Comparison of ENCODE assay signal across 13 mouse cellular contexts in the genomic region with DNA sequence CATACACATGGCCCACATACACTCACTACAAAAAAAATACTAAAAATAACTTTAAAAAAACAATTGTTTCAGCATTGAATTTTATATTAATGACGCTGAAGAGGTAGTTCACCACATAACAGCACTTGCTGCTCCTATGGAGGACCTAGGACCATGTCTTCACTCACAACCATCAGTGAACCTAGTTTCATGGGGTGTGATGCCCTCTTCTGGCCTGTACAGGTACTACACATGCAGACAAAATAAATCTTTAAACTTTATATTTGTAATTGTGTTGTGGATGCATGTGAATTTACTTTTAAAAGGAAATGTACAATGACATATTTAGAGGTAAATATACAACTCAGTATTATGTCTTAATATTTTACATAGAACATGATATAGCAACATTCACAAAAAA. TPM values are rescaled to one million over a fixed set of nuclear protein-coding genes. Genes with fewer than 3 reads are reported as not detected.
A peak's percentile ranks its signal among the peaks of the same experiment; 100 is the strongest.
DNase-seq lines count a peak whose midpoint lies in the region; ATAC-seq and TF ChIP-seq lines count a peak whose summit lies in the region.
"Had no signal": no experiment of that assay in that cellular context is flagged by ENCODE, and none has a peak within 500 bp of the region (broad histone marks: within the 10 kb centered on the region; RNA-seq: fewer than 3 reads in every experiment).

No protein-coding gene starts in this region.

- TF ChIP-seq CTCF in intestine, postnatal 0 days (IDR thresholded peaks at IDR 0.05; ENCODE audit: low read depth), result peak; percentile 67
- TF ChIP-seq CTCF in thymus, adult 2 months (IDR thresholded peaks at IDR 0.05; ENCODE audit: borderline replicate concordance, control insufficient read depth, extremely low read depth, insufficient read depth, low read length, poor library complexity), result no peak
- TF ChIP-seq CTCF in brain, embryonic 14.5 days (IDR thresholded peaks at IDR 0.05; ENCODE audit: borderline replicate concordance, extremely low read depth, insufficient read depth, insufficient read length), result peak; percentile 40; the same call in 1 of the 2 replicates

- no peak for ATAC-seq in intestine, postnatal 0 days
- no peak for ATAC-seq in intestine, embryonic 15.5 days
- ATAC-seq in midbrain, embryonic 14.5 days (ENCODE audit: low FRiP score, low TSS enrichment), result no peak

- DNase-seq in thymus, adult 2 months, result peak; percentile 18
- no peak for DNase-seq in thymus, adult 18-20 months
- no peak for DNase-seq in brain, embryonic 14.5 days (ENCODE audit: low read depth)
- DNase-seq in thymus, postnatal 4 days, result peak; percentile 24
- no peak for DNase-seq in midbrain, embryonic 14.5 days
- DNase-seq in adrenal gland, adult 8-10 months, result no peak
- DNase-seq: cerebellum, adult 11-12 months; heart, adult 11 months had no signal

- H3K9ac ChIP-seq in intestine, postnatal 0 days (ENCODE audit: low read depth, low read length), result no peak overlapping the region
- H3K9ac ChIP-seq in intestine, embryonic 15.5 days, result no peak overlapping the region
- H3K9ac ChIP-seq in midbrain, embryonic 14.5 days (replicated peaks; ENCODE audit: low read length), result no peak overlapping the region
- H3K9ac ChIP-seq: stomach, embryonic 15.5 days had no signal

- H3K4me2 ChIP-seq in intestine, postnatal 0 days (replicated peaks; ENCODE audit: low read depth), result no peak overlapping the region
- no peak overlapping the region for H3K4me2 ChIP-seq in intestine, embryonic 15.5 days (replicated peaks)
- no peak overlapping the region for H3K4me2 ChIP-seq in midbrain, embryonic 14.5 days (ENCODE audit: low read length)
- H3K4me2 ChIP-seq: stomach, embryonic 15.5 days had no signal

- no peaks in the 10 kb centered on the region for H3K36me3 ChIP-seq in intestine, postnatal 0 days (ENCODE audit: control insufficient read depth, insufficient read depth)
- no peaks in the 10 kb centered on the region for H3K36me3 ChIP-seq in intestine, embryonic 15.5 days
- no peaks in the 10 kb centered on the region for H3K36me3 ChIP-seq in thymus, adult 2 months (ENCODE audit: control insufficient read depth, insufficient read depth, low read length)
- H3K36me3 ChIP-seq in midbrain, embryonic 14.5 days (ENCODE audit: control insufficient read depth, insufficient read depth, low read length), result peaks cover 4% of the 10 kb centered on the region
- H3K36me3 ChIP-seq: stomach, embryonic 15.5 days had no signal

- TF ChIP-seq POLR2A in thymus, adult 2 months (IDR thresholded peaks at IDR 0.05; ENCODE audit: control insufficient read depth, extremely low read depth, insufficient read depth, low read length, poor library complexity), result no peak
- no peak for TF ChIP-seq POLR2A in brain, embryonic 14.5 days (IDR thresholded peaks at IDR 0.05; ENCODE audit: borderline replicate concordance, extremely low read depth, insufficient read depth, insufficient read length, poor library complexity, severe bottlenecking)

- H3K4me3 ChIP-seq in intestine, postnatal 0 days (ENCODE audit: low read depth, low read length), result no peak overlapping the region
- H3K4me3 ChIP-seq in intestine, embryonic 15.5 days (replicated peaks), result no peak overlapping the region
- H3K4me3 ChIP-seq in thymus, adult 2 months (ENCODE audit: control insufficient read depth, insufficient read depth, low read length), result no peak overlapping the region
- H3K4me3 ChIP-seq in midbrain, embryonic 14.5 days (replicated peaks; ENCODE audit: low read depth, low read length), result no peak overlapping the region
- H3K4me3 ChIP-seq: erythroblast, embryonic 14.5 days; megakaryocyte, embryonic 14.5 days; stomach, embryonic 15.5 days had no signal

- H3K27me3 ChIP-seq in intestine, postnatal 0 days (replicated peaks; ENCODE audit: control insufficient read depth, insufficient read depth, low read length), result no peaks in the 10 kb centered on the region
- no peaks in the 10 kb centered on the region for H3K27me3 ChIP-seq in intestine, embryonic 15.5 days (replicated peaks)
- H3K27me3 ChIP-seq in thymus, adult 2 months (ENCODE audit: control insufficient read depth, insufficient read depth, low read length), result no peaks in the 10 kb centered on the region
- no peaks in the 10 kb centered on the region for H3K27me3 ChIP-seq in midbrain, embryonic 14.5 days (ENCODE audit: control insufficient read depth, insufficient read depth, low read length)
- H3K27me3 ChIP-seq: megakaryocyte, embryonic 14.5 days; stomach, embryonic 15.5 days had no signal

- no peaks in the 10 kb centered on the region for H3K4me1 ChIP-seq in intestine, postnatal 0 days (replicated peaks; ENCODE audit: control insufficient read depth, insufficient read depth, low read length)
- H3K4me1 ChIP-seq in intestine, embryonic 15.5 days (replicated peaks), result no peaks in the 10 kb centered on the region
- H3K4me1 ChIP-seq in thymus, adult 2 months (replicated peaks; ENCODE audit: control insufficient read depth, insufficient read depth, low read length), result no peaks in the 10 kb centered on the region
- no peaks in the 10 kb centered on the region for H3K4me1 ChIP-seq in midbrain, embryonic 14.5 days (ENCODE audit: control insufficient read depth, insufficient read depth, low read length)
- H3K4me1 ChIP-seq: stomach, embryonic 15.5 days had no signal

- no peaks in the 10 kb centered on the region for H3K9me3 ChIP-seq in intestine, postnatal 0 days (ENCODE audit: control insufficient read depth)
- no peaks in the 10 kb centered on the region for H3K9me3 ChIP-seq in intestine, embryonic 15.5 days
- H3K9me3 ChIP-seq in midbrain, embryonic 14.5 days (ENCODE audit: control insufficient read depth, low read length), result no peaks in the 10 kb centered on the region
- H3K9me3 ChIP-seq: megakaryocyte, embryonic 14.5 days; stomach, embryonic 15.5 days had no signal

- 55% methylated on average over 1 of the region's 1 CpGs for WGBS in intestine, postnatal 0 days
- 54% methylated on average over 1 of the region's 1 CpGs for WGBS in intestine, embryonic 15.5 days
- 93% methylated on average over 1 of the region's 1 CpGs for WGBS in thymus, adult 2 months
- WGBS in midbrain, embryonic 14.5 days, result 54% methylated on average over 1 of the region's 1 CpGs

- H3K27ac ChIP-seq in intestine, postnatal 0 days (ENCODE audit: low read depth, low read length), result no peak overlapping the region
- H3K27ac ChIP-seq in intestine, embryonic 15.5 days, result no peak overlapping the region
- H3K27ac ChIP-seq in thymus, adult 2 months (ENCODE audit: control insufficient read depth, insufficient read depth, low read length), result no peak overlapping the region
- H3K27ac ChIP-seq in midbrain, embryonic 14.5 days (replicated peaks; ENCODE audit: low read depth, low read length), result no peak overlapping the region
- H3K27ac ChIP-seq: stomach, embryonic 15.5 days had no signal

RNA-seq across cellular contexts. Expression of a gene that starts 21.5 kb away (rescaled TPM):
- polyA plus RNA-seq in intestine, postnatal 0 days (2015; fragmentation: Nextera tagmentation; extraction: Ambion mirVana), result 4.2 and 5.2 TPM in 2 replicates
- polyA plus RNA-seq in intestine, embryonic 15.5 days (2015; fragmentation: Nextera tagmentation; extraction: Ambion mirVana), result 10.4 and 11.7 TPM in 2 replicates
- 7.0 and 10.8 TPM in 2 replicates for polyA plus RNA-seq in thymus, adult 2 months (2012; rRNA removed)
- polyA plus RNA-seq in brain, embryonic 14.5 days (2012; rRNA removed), result 20.7 and 24.2 TPM in 2 replicates
- polyA plus RNA-seq in midbrain, embryonic 14.5 days (2014; fragmentation: Nextera tagmentation; extraction: Ambion mirVana), result 28.4 and 40.0 TPM in 2 replicates
- 10 to 100 TPM; 20.9 to 37.6 (median 25.3) TPM for total RNA-seq in adrenal gland, adult 8-10 months (2022)
- polyA plus RNA-seq: erythroblast, embryonic 14.5 days had no signal

RNA-seq across cellular contexts. Expression of a gene that starts 22.1 kb away (rescaled TPM):
- polyA plus RNA-seq in intestine, postnatal 0 days (2015; fragmentation: Nextera tagmentation; extraction: Ambion mirVana), result 1.4 and 2.0 TPM in 2 replicates
- 1.4 and 1.5 TPM in 2 replicates for polyA plus RNA-seq in intestine, embryonic 15.5 days (2015; fragmentation: Nextera tagmentation; extraction: Ambion mirVana)
- polyA plus RNA-seq in thymus, adult 2 months (2012; rRNA removed), result 9.0 and 12.7 TPM in 2 replicates
- 28.2 and 30.9 TPM in 2 replicates for polyA plus RNA-seq in brain, embryonic 14.5 days (2012; rRNA removed)
- 20.8 and 21.1 TPM in 2 replicates for polyA plus RNA-seq in midbrain, embryonic 14.5 days (2014; fragmentation: Nextera tagmentation; extraction: Ambion mirVana)
- 1 to 10 TPM; 1.3 to 2.6 (median 1.7) TPM for total RNA-seq in adrenal gland, adult 8-10 months (2022)
- polyA plus RNA-seq: erythroblast, embryonic 14.5 days had no signal

Comparison
In these comparisons a context has a peak if more than half of its experiments do, and no peak if none do; other contexts are left out.
1. DNase-seq: peak in thymus, adult 2 months (single experiment) and thymus, postnatal 4 days (single experiment); none in thymus, adult 18-20 months (0 of 2), brain, embryonic 14.5 days (single experiment), midbrain, embryonic 14.5 days (single experiment) and adrenal gland, adult 8-10 months (single experiment).